Comparison of ENCODE assay signal across 32 mouse cellular contexts in the genomic region with DNA sequence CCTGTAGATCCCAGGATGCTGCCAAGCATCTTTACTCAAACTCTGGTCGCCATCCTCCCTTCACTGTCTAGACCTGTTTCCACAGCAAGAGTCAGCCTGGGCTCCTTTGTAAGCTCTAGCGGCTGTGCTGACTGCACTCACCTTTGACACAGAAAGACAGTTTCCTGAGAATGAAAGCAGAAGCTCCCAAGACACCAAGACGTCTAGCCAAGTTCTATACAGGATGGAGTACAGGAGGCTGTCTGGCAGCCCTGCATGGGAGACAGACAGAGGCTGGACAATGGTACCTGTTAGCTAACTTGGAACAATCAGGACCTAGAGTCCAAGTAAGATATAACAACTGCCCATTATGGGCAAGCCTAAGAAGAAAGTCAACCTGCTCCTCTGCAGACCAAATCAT. TPM values are rescaled to one million over a fixed set of nuclear protein-coding genes. Genes with fewer than 3 reads are reported as not detected.
DNase-seq lines count a peak whose midpoint lies in the region; ATAC-seq lines count a peak whose summit lies in the region.
"Had no signal": no experiment of that assay in that cellular context is flagged by ENCODE, and none has a peak within 500 bp of the region (broad histone marks: within the 10 kb centered on the region; RNA-seq: fewer than 3 reads in every experiment).

No protein-coding gene starts in this region.

- no peak overlapping the region for H3K9ac ChIP-seq in intestine, embryonic 14.5 days (ENCODE audit: low read length)
- no peak overlapping the region for H3K9ac ChIP-seq in intestine, embryonic 16.5 days (ENCODE audit: low read depth, low read length)
- no peak overlapping the region for H3K9ac ChIP-seq in neural tube, embryonic 15.5 days (replicated peaks)
- H3K9ac ChIP-seq: embryonic facial prominence, embryonic 13.5 days; embryonic facial prominence, embryonic 15.5 days; forebrain, embryonic 12.5 days had no signal

- no peaks in the 10 kb centered on the region for H3K36me3 ChIP-seq in intestine, embryonic 14.5 days (ENCODE audit: control insufficient read depth, insufficient read depth, low read length)
- no peaks in the 10 kb centered on the region for H3K36me3 ChIP-seq in intestine, embryonic 16.5 days (ENCODE audit: control insufficient read depth, insufficient read depth, low read length)
- no peaks in the 10 kb centered on the region for H3K36me3 ChIP-seq in neural tube, embryonic 15.5 days
- no peaks in the 10 kb centered on the region for H3K36me3 ChIP-seq in embryonic facial prominence, embryonic 10.5 days (replicated peaks)
- H3K36me3 ChIP-seq: embryonic facial prominence, embryonic 13.5 days; embryonic facial prominence, embryonic 15.5 days; forebrain, embryonic 10.5 days; forebrain, embryonic 12.5 days; G1E had no signal

- H3K27ac ChIP-seq in intestine, embryonic 14.5 days (ENCODE audit: low read depth) = no peak overlapping the region
- no peak overlapping the region for H3K27ac ChIP-seq in intestine, embryonic 16.5 days (ENCODE audit: low read length)
- H3K27ac ChIP-seq in neural tube, embryonic 15.5 days (replicated peaks) = no peak overlapping the region
- H3K27ac ChIP-seq in embryonic facial prominence, embryonic 10.5 days (replicated peaks) = no peak overlapping the region
- H3K27ac ChIP-seq: embryonic facial prominence, embryonic 13.5 days; embryonic facial prominence, embryonic 15.5 days; forebrain, embryonic 10.5 days; forebrain, embryonic 12.5 days had no signal

- no peak overlapping the region for H3K4me2 ChIP-seq in intestine, embryonic 14.5 days (ENCODE audit: low read length)
- H3K4me2 ChIP-seq in intestine, embryonic 16.5 days (ENCODE audit: low read depth, low read length) = no peak overlapping the region
- H3K4me2 ChIP-seq in neural tube, embryonic 15.5 days = no peak overlapping the region
- H3K4me2 ChIP-seq: embryonic facial prominence, embryonic 15.5 days; forebrain, embryonic 12.5 days had no signal

- no peak overlapping the region for H3K4me3 ChIP-seq in intestine, embryonic 14.5 days (ENCODE audit: low read depth, low read length)
- H3K4me3 ChIP-seq in intestine, embryonic 16.5 days (ENCODE audit: low read length) = no peak overlapping the region
- H3K4me3 ChIP-seq in neural tube, embryonic 15.5 days (replicated peaks) = no peak overlapping the region
- H3K4me3 ChIP-seq in embryonic facial prominence, embryonic 10.5 days = peak overlapping the region; percentile 75; the same call in 1 of the 2 replicates
- H3K4me3 ChIP-seq: embryonic facial prominence, embryonic 13.5 days; embryonic facial prominence, embryonic 15.5 days; erythroblast, embryonic 14.5 days; forebrain, embryonic 10.5 days; forebrain, embryonic 12.5 days had no signal

- H3K9me3 ChIP-seq in intestine, embryonic 14.5 days (ENCODE audit: control insufficient read depth, low read length) = no peaks in the 10 kb centered on the region
- H3K9me3 ChIP-seq in intestine, embryonic 16.5 days (ENCODE audit: control insufficient read depth, low read length) = no peaks in the 10 kb centered on the region
- H3K9me3 ChIP-seq in neural tube, embryonic 15.5 days (replicated peaks) = no peaks in the 10 kb centered on the region
- no peaks in the 10 kb centered on the region for H3K9me3 ChIP-seq in embryonic facial prominence, embryonic 10.5 days
- H3K9me3 ChIP-seq: embryonic facial prominence, embryonic 13.5 days; embryonic facial prominence, embryonic 15.5 days; forebrain, embryonic 10.5 days; forebrain, embryonic 12.5 days; G1E had no signal

- 12% methylated on average over 3 of the region's 3 CpGs for WGBS in intestine, embryonic 14.5 days
- WGBS in intestine, embryonic 16.5 days = 13% methylated on average over 3 of the region's 3 CpGs
- WGBS in neural tube, embryonic 15.5 days = 7% methylated on average over 3 of the region's 3 CpGs
- WGBS in embryonic facial prominence, embryonic 10.5 days = 13% methylated on average over 3 of the region's 3 CpGs

- H3K4me1 ChIP-seq in intestine, embryonic 14.5 days (replicated peaks; ENCODE audit: control insufficient read depth, insufficient read depth, low read length) = no peaks in the 10 kb centered on the region
- H3K4me1 ChIP-seq in intestine, embryonic 16.5 days (ENCODE audit: control insufficient read depth, insufficient read depth, low read length) = 0 out of 2 replicates have a peak, but pooled peaks cover 4% of the 10 kb centered on the region
- H3K4me1 ChIP-seq in neural tube, embryonic 15.5 days = no peaks in the 10 kb centered on the region
- H3K4me1 ChIP-seq in embryonic facial prominence, embryonic 10.5 days = peaks cover 45% of the 10 kb centered on the region

- peak; percentile 55 for DNase-seq in intestine, embryonic 14.5 days (ENCODE audit: low spot score)
- DNase-seq in neural tube, embryonic 10.5 days (ENCODE audit: extremely low spot score, low spot score) = peak; percentile 16
- peak; percentile 30 for DNase-seq in B cell, adult 2 months
- DNase-seq in embryonic facial prominence, embryonic 10.5 days (ENCODE audit: low spot score) = no peak
- DNase-seq in layer of hippocampus, postnatal 14 days (ENCODE audit: low spot score in 2 of 2) = no peak
- no peak for DNase-seq in c-Kit-positive CD71-positive TER-119-positive erythroid progenitor cells, embryonic 14.5 days (ENCODE audit: low spot score)
- DNase-seq: adrenal gland, adult 8-10 months; adrenal gland, postnatal 14 days; adrenal gland, postnatal 36 days; cerebellum, adult 11 months; cerebellum, adult 18-20 months; cerebellum, adult 8-10 months; cerebellum, adult 9-11 months; cerebellum, postnatal 14 days; cerebellum, postnatal 36 days; embryo, embryonic 11 days had no signal

- H3K27me3 ChIP-seq in intestine, embryonic 14.5 days (replicated peaks; ENCODE audit: control insufficient read depth, insufficient read depth, low read length) = peaks cover 96% of the 10 kb centered on the region
- peaks cover 61% of the 10 kb centered on the region for H3K27me3 ChIP-seq in intestine, embryonic 16.5 days (replicated peaks; ENCODE audit: control insufficient read depth, insufficient read depth, low read length)
- peaks cover 90% of the 10 kb centered on the region for H3K27me3 ChIP-seq in neural tube, embryonic 15.5 days (replicated peaks)
- peaks cover 99% of the 10 kb centered on the region for H3K27me3 ChIP-seq in embryonic facial prominence, embryonic 10.5 days (replicated peaks; ENCODE audit: low read depth, poor library complexity, severe bottlenecking)

- ATAC-seq in intestine, embryonic 14.5 days (replicated peaks; ENCODE audit: low FRiP score, low TSS enrichment, low read depth) = no peak
- no peak for ATAC-seq in intestine, embryonic 16.5 days
- no peak for ATAC-seq in neural tube, embryonic 15.5 days (ENCODE audit: low FRiP score)
- ATAC-seq: activated CD4-positive, CD25-positive, alpha-beta regulatory T cell, adult 4 months; CD4-positive, CD25-positive, alpha-beta regulatory T cell, adult 4 months; Patski had no signal

RNA-seq across cellular contexts. Expression of a gene that starts 8.8 kb away (rescaled TPM):
- 0.14 and 0.28 TPM in 2 replicates for polyA plus RNA-seq in intestine, embryonic 14.5 days (2014; fragmentation: Nextera tagmentation; extraction: Ambion mirVana)
- polyA plus RNA-seq in intestine, embryonic 16.5 days (2015; fragmentation: Nextera tagmentation; extraction: Ambion mirVana) = 0.11 and 0.21 TPM in 2 replicates
- 0.28 and 0.36 TPM in 2 replicates for polyA plus RNA-seq in neural tube, embryonic 15.5 days (2015; fragmentation: Nextera tagmentation; extraction: Ambion mirVana)
- polyA plus RNA-seq in embryonic facial prominence, embryonic 10.5 days (2016; fragmentation: Nextera tagmentation; extraction: Ambion mirVana) = 4.6 and 4.8 TPM in 2 replicates
- under 1 TPM in 1 of 2 experiments, not detected in 1; 0.12 TPM for total RNA-seq in layer of hippocampus, postnatal 14 days (2021)

RNA-seq across cellular contexts. Expression of a gene that starts 25.9 kb away (rescaled TPM):
- not detected in 2 replicates for polyA plus RNA-seq in intestine, embryonic 14.5 days (2014; fragmentation: Nextera tagmentation; extraction: Ambion mirVana)
- polyA plus RNA-seq in intestine, embryonic 16.5 days (2015; fragmentation: Nextera tagmentation; extraction: Ambion mirVana) = not detected in 2 replicates
- polyA plus RNA-seq in neural tube, embryonic 15.5 days (2015; fragmentation: Nextera tagmentation; extraction: Ambion mirVana) = not detected in 2 replicates
- 1.0 and 1.5 TPM in 2 replicates for polyA plus RNA-seq in embryonic facial prominence, embryonic 10.5 days (2016; fragmentation: Nextera tagmentation; extraction: Ambion mirVana)
- total RNA-seq in layer of hippocampus, postnatal 14 days (2021) = not detected
- total RNA-seq: adrenal gland, adult 18-20 months; adrenal gland, postnatal 14 days; adrenal gland, postnatal 36 days; CH12.LX; common myeloid progenitor, adult 5-6 weeks; G1E had no signal
- polyA plus RNA-seq: activated CD4-positive, CD25-positive, alpha-beta regulatory T cell, adult 4 months; CD4-positive, CD25-positive, alpha-beta regulatory T cell, adult 4 months; embryonic facial prominence, embryonic 13.5 days; embryonic facial prominence, embryonic 15.5 days; erythroblast, embryonic 14.5 days; forebrain, embryonic 12.5 days; forebrain, embryonic 14.5 days; forebrain, embryonic 16.5 days; G1E; Patski had no signal

Comparison
In these comparisons a context has a peak if more than half of its experiments do, and no peak if none do; other contexts are left out.
1. DNase-seq: peak in intestine, embryonic 14.5 days (single experiment), neural tube, embryonic 10.5 days (single experiment) and B cell, adult 2 months (2 of 2); none in embryonic facial prominence, embryonic 10.5 days (single experiment), layer of hippocampus, postnatal 14 days (0 of 2) and c-Kit-positive CD71-positive TER-119-positive erythroid progenitor cells, embryonic 14.5 days (single experiment).